Mouse (Mus musculus) urinary bladder, postnatal 25 days (tissue): ENCODE data around the gene Upp2.

Source experiments
- DNase-seq: peaks from one replicate; pipeline ENCODE4 v3.0.0; 2022; ENCODE audit warnings: low spot score

Upp2 gene

GRCm38 (mm10) chr2:58680794-58681193, 113.7 kb downstream of the Upp2 start:
- peak; percentile 67 for DNase-seq

GRCm38 (mm10) chr2:58681394-58681793, 114.3 kb downstream of the Upp2 start:
- DNase-seq: no peak

- DNase-seq: no peak
These were observed 130.4 kb downstream of the Upp2 start for GRCm38 (mm10) chr2:58697501-58697900.

- DNase-seq: peak; percentile 55
These were observed 132.8 kb downstream of the Upp2 start for GRCm38 (mm10) chr2:58699931-58700330.

- DNase-seq: no peak
These were observed 133.3 kb downstream of the Upp2 start for GRCm38 (mm10) chr2:58700354-58700753.

GRCm38 (mm10) chr2:58701627-58702026, 134.5 kb downstream of the Upp2 start:
- DNase-seq: no peak

- no peak for DNase-seq
These were observed 136.1 kb downstream of the Upp2 start for GRCm38 (mm10) chr2:58703226-58703625.

GRCm38 (mm10) chr2:58703646-58704045, 136.5 kb downstream of the Upp2 start:
- DNase-seq: no peak

GRCm38 (mm10) chr2:58704576-58704975, 137.5 kb downstream of the Upp2 start:
- no peak for DNase-seq

GRCm38 (mm10) chr2:58707676-58708075, 140.6 kb downstream of the Upp2 start:
- DNase-seq: no peak

- DNase-seq: no peak
These were observed 143.1 kb downstream of the Upp2 start for GRCm38 (mm10) chr2:58710234-58710633.

GRCm38 (mm10) chr2:58711049-58711448, 144.0 kb downstream of the Upp2 start:
- DNase-seq: no peak

- DNase-seq: no peak
These were observed 144.4 kb downstream of the Upp2 start for GRCm38 (mm10) chr2:58711491-58711890.

- DNase-seq: peak; percentile 15
These were observed 144.8 kb downstream of the Upp2 start for GRCm38 (mm10) chr2:58711935-58712334.

GRCm38 (mm10) chr2:58717898-58718297, 150.8 kb downstream of the Upp2 start:
- DNase-seq: no peak

GRCm38 (mm10) chr2:58737192-58737820, 170.2 kb downstream of the Upp2 start:
- DNase-seq: no peak

GRCm38 (mm10) chr2:58741213-58741612, 174.1 kb downstream of the Upp2 start:
- no peak for DNase-seq

GRCm38 (mm10) chr2:58742026-58742425, 174.9 kb downstream of the Upp2 start:
- no peak for DNase-seq

GRCm38 (mm10) chr2:58743446-58743845, 176.3 kb downstream of the Upp2 start:
- DNase-seq: no peak

- DNase-seq: no peak
These were observed 180.6 kb downstream of the Upp2 start for GRCm38 (mm10) chr2:58747483-58748229.

GRCm38 (mm10) chr2:58748296-58748695, 181.2 kb downstream of the Upp2 start:
- no peak for DNase-seq

GRCm38 (mm10) chr2:58752891-58753290, 185.8 kb downstream of the Upp2 start:
- no peak for DNase-seq

- no peak for DNase-seq
These were observed 187.6 kb downstream of the Upp2 start for GRCm38 (mm10) chr2:58754736-58755135.

- DNase-seq: no peak
These were observed 191.0 kb downstream of the Upp2 start for GRCm38 (mm10) chr2:58758081-58758480.
